Mouse (Mus musculus): ENCODE data around the gene Ulk4.

DNA sequence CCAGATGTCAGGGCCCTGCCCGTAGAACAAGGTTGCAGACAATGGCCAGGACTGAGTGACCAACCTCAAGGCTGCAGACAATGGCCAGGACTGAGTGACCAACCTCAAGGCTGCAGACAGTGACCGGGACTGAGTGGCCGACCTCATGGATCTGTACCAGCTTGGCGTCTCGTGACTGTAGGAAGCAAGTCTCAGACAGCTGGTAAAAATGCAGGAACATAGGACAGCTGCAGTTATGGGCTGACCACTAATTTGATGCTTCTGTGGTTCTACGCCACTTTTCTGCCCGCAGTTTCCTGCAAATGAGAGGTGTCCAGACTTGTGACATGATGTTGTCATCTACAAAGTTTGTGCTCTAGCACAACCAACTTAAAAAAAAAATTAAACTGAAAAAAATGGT lies 16.2 kb upstream of the Ulk4 start:
- TF ChIP-seq MAX (IDR thresholded peaks at IDR 0.05): peak; percentile 23
- no peak for TF ChIP-seq CTCF (IDR thresholded peaks at IDR 0.05; ENCODE audit: control insufficient read depth, insufficient read depth, insufficient read length)
- TF ChIP-seq MYOG (IDR thresholded peaks at IDR 0.05; ENCODE audit: control insufficient read depth, extremely low read depth, insufficient read length): no peak

All from C2C12 (cell line).